Mouse (Mus musculus): Measurements from ENCODE around the gene Efna1. TPM values are rescaled to one million over a fixed set of nuclear protein-coding genes. Genes with fewer than 3 reads are reported as not detected.

Efna1 gene
- total RNA-seq (2021) = 10 to 100 TPM; 37.9 to 42.0 TPM

- DNase-seq = peak; percentile 68
These were observed at the start of gene Efna1 for GRCm38 (mm10) chr3:89280606-89281511. Gene Efna1, minus strand, starts transcription at chr3:89281142.

- no peak for DNase-seq
These were observed 49.4 kb upstream of the Efna1 start for GRCm38 (mm10) chr3:89330346-89330745.

GRCm38 (mm10) chr3:89328623-89329022 is 47.7 kb upstream of the Efna1 start:
- DNase-seq = no peak

GRCm38 (mm10) chr3:89327371-89327870 is 46.5 kb upstream of the Efna1 start:
- no peak for DNase-seq

GRCm38 (mm10) chr3:89325882-89326281 is 44.9 kb upstream of the Efna1 start:
- no peak for DNase-seq

- DNase-seq = peak; percentile 77
These were observed 41.7 kb upstream of the Efna1 start, which contains the start of gene Efna3 for GRCm38 (mm10) chr3:89322514-89323165. Gene Efna3, minus strand, starts transcription at chr3:89322965.

- DNase-seq = no peak
These were observed 41.2 kb upstream of the Efna1 start for GRCm38 (mm10) chr3:89322131-89322500.

- DNase-seq = peak; percentile 22
These were observed 40.5 kb upstream of the Efna1 start for GRCm38 (mm10) chr3:89321183-89322130.

- DNase-seq = peak; percentile 28
These were observed 39.7 kb upstream of the Efna1 start for GRCm38 (mm10) chr3:89320581-89321182.

GRCm38 (mm10) chr3:89319591-89320350 is 38.8 kb upstream of the Efna1 start:
- DNase-seq = peak; percentile 22

GRCm38 (mm10) chr3:89318971-89319590 is 38.1 kb upstream of the Efna1 start:
- no peak for DNase-seq

GRCm38 (mm10) chr3:89318316-89318715 is 37.4 kb upstream of the Efna1 start:
- no peak for DNase-seq

GRCm38 (mm10) chr3:89317246-89317645 is 36.3 kb upstream of the Efna1 start:
- no peak for DNase-seq

GRCm38 (mm10) chr3:89316833-89317232 is 35.9 kb upstream of the Efna1 start:
- peak; percentile 91 for DNase-seq

GRCm38 (mm10) chr3:89315930-89316831 is 35.2 kb upstream of the Efna1 start:
- no peak for DNase-seq

- peak; percentile 92 for DNase-seq
These were observed 34.4 kb upstream of the Efna1 start for GRCm38 (mm10) chr3:89315195-89315929.

GRCm38 (mm10) chr3:89314791-89315190 is 33.8 kb upstream of the Efna1 start:
- DNase-seq = no peak

GRCm38 (mm10) chr3:89314340-89314739 is 33.4 kb upstream of the Efna1 start:
- no peak for DNase-seq

- peak; percentile 79 for DNase-seq
These were observed 27.1 kb upstream of the Efna1 start for GRCm38 (mm10) chr3:89308089-89308488.

All from heart, postnatal 4 days (tissue).